Mouse (Mus musculus) myocyte (in vitro differentiated cells): ENCODE data around the gene Sept11. TPM values are rescaled to one million over a fixed set of nuclear protein-coding genes. Genes with fewer than 3 reads are reported as not detected.

Experiments used
- H3K27me3 ChIP-seq: one replicate; pipeline ENCODE4 v1.6.1; 2011; ENCODE audit not compliant: control insufficient read depth, insufficient read depth, insufficient read length
- H3K36me3 ChIP-seq: one replicate; pipeline ENCODE4 v1.6.1; 2011; ENCODE audit not compliant: control insufficient read depth, insufficient read depth
- H3K4me2 ChIP-seq: one replicate; pipeline ENCODE4 v1.6.1; 2011; ENCODE audit warnings: low read depth, control low read depth
- H3K4me3 ChIP-seq: one replicate; pipeline ENCODE4 v1.5.1; 2011; ENCODE audit warnings: mild to moderate bottlenecking, control low read depth, moderate library complexity
- H3K79me2 ChIP-seq: one replicate; pipeline ENCODE4 v1.6.1; 2011; ENCODE audit not compliant: control insufficient read depth, insufficient read depth
- H3ac ChIP-seq: one replicate; pipeline ENCODE4 v1.6.1; 2011; ENCODE audit not compliant: control insufficient read depth, insufficient read length
- CEBPB ChIP-seq: IDR thresholded peaks from 2 replicates; pipeline ENCODE4 v1.6.1; 2011; ENCODE audit warnings: mild to moderate bottlenecking, moderate library complexity; ENCODE audit not compliant: poor library complexity, insufficient read depth, severe bottlenecking
- E2F4 ChIP-seq: IDR thresholded peaks from one replicate; pipeline ENCODE4 v1.6.1; 2011; ENCODE audit warnings: mild to moderate bottlenecking, control low read depth, moderate library complexity; ENCODE audit not compliant: insufficient read depth
- MAX ChIP-seq: IDR thresholded peaks from one replicate; pipeline ENCODE4 v1.6.1; 2011; ENCODE audit warnings: low read depth, mild to moderate bottlenecking, control low read depth
- MYOD1 ChIP-seq, 3 experiments: IDR thresholded peaks; one replicate each; pipeline ENCODE4 v1.6.1; 2011; ENCODE audit warnings: control low read depth in 2 of 3, low read depth in 2 of 3, mild to moderate bottlenecking in 2 of 3, moderate library complexity in 1 of 3; ENCODE audit not compliant: insufficient read length in 2 of 3, control insufficient read depth in 1 of 3
- MYOG ChIP-seq, 3 experiments: IDR thresholded peaks; one replicate each; pipeline ENCODE4 v1.6.1; 2011; ENCODE audit warnings: control low read depth in 2 of 3, low read depth in 2 of 3, mild to moderate bottlenecking in 2 of 3; ENCODE audit not compliant: insufficient read length in 2 of 3, control insufficient read depth in 1 of 3, insufficient read depth in 1 of 3
- POLR2A ChIP-seq: IDR thresholded peaks from one replicate; pipeline ENCODE4 v1.6.1; 2011; ENCODE audit warnings: low read depth, mild to moderate bottlenecking, control low read depth, moderate library complexity; ENCODE audit not compliant: insufficient read length
- POLR2AphosphoS2 ChIP-seq: IDR thresholded peaks from one replicate; pipeline ENCODE4 v1.6.1; 2011; ENCODE audit warnings: low read depth, control low read depth; ENCODE audit not compliant: insufficient read length
- REST ChIP-seq: IDR thresholded peaks from one replicate; pipeline ENCODE4 v1.6.1; 2011; ENCODE audit warnings: mild to moderate bottlenecking, control low read depth, moderate library complexity; ENCODE audit not compliant: insufficient read depth, insufficient read length
- SRF ChIP-seq: IDR thresholded peaks from one replicate; pipeline ENCODE4 v1.6.1; 2011; ENCODE audit warnings: low read depth; ENCODE audit not compliant: control insufficient read depth, insufficient read length
- TCF12 ChIP-seq: IDR thresholded peaks from one replicate; pipeline ENCODE4 v1.6.1; 2011; ENCODE audit warnings: mild to moderate bottlenecking, control low read depth; ENCODE audit not compliant: poor library complexity, insufficient read depth, severe bottlenecking
- TCF3 ChIP-seq: IDR thresholded peaks from one replicate; pipeline ENCODE4 v1.6.1; 2011; ENCODE audit warnings: low read depth, control low read depth; ENCODE audit not compliant: insufficient read length
- USF1 ChIP-seq: IDR thresholded peaks from one replicate; pipeline ENCODE4 v1.6.1; 2011; ENCODE audit warnings: low read depth, mild to moderate bottlenecking, control low read depth, moderate library complexity
- polyA plus RNA-seq: library from polyadenylated mRNA; unstranded; fragments of >200 nt; fragmentation: generic; extraction: Trizol; gene quantifications from one replicate; pipeline ENCODE4 v1.2.1, GENCODE M21; 2012; ENCODE audit warnings: missing spikeins

The Sept11 gene
- polyA plus RNA-seq, 1 experiment, result 114 TPM

GRCm38 (mm10) chr5:93085900-93086299 lies 7.3 kb upstream of the Sept11 start:
- Histone ChIP-seq H3K4me2 (no peak overlapping the region), H3K79me2 (no peaks in the 10 kb centered on the region), H3K36me3 (no peaks in the 10 kb centered on the region), H3ac (no peak overlapping the region), H3K27me3 (no peaks in the 10 kb centered on the region), H3K4me3 (no peak overlapping the region)
- no peak for TF ChIP-seq SRF

- no peak overlapping the region for H3ac ChIP-seq
- H3K4me2 ChIP-seq, result peak overlapping the region; percentile 89
- H3K27me3 ChIP-seq, result no peaks in the 10 kb centered on the region
- H3K36me3 ChIP-seq, result no peaks in the 10 kb centered on the region
- peaks cover 33% of the 10 kb centered on the region for H3K79me2 ChIP-seq
- TF ChIP-seq MYOD1 (IDR thresholded peaks at IDR 0.05; ENCODE audit: control insufficient read depth in 1 of 3, insufficient read length in 2 of 3, low read depth in 2 of 3) (no peak), CEBPB (no peak), USF1 (no peak), POLR2AphosphoS2 (no peak)
- no peak overlapping the region for H3K4me3 ChIP-seq
Observed at GRCm38 (mm10) chr5:93091266-93091665, 2.0 kb upstream of the Sept11 start.

GRCm38 (mm10) chr5:93092147-93092781 lies 973 bp upstream of the Sept11 start:
- Histone ChIP-seq H3K4me2 (peak overlapping the region; percentile 89), H3ac (peak overlapping the region; percentile 66), H3K27me3 (no peaks in the 10 kb centered on the region), H3K79me2 (peaks cover 43% of the 10 kb centered on the region), H3K36me3 (no peaks in the 10 kb centered on the region), H3K4me3 (peak overlapping the region; percentile 98)
- TF ChIP-seq USF1, result peak; percentile 51
- TF ChIP-seq MYOG (IDR thresholded peaks at IDR 0.05; ENCODE audit: control insufficient read depth in 1 of 3, insufficient read depth in 1 of 3, insufficient read length in 2 of 3, low read depth in 2 of 3), result no peak

- Histone ChIP-seq H3K4me2 (peak overlapping the region; percentile 79), H3K79me2 (peaks cover 59% of the 10 kb centered on the region), H3K36me3 (peaks cover 4% of the 10 kb centered on the region), H3K4me3 (peak overlapping the region; percentile 98), H3K27me3 (no peaks in the 10 kb centered on the region), H3ac (peak overlapping the region; percentile 66)
- TF ChIP-seq POLR2A (peak; percentile 13), POLR2AphosphoS2 (no peak), TCF3 (no peak), MYOG (IDR thresholded peaks at IDR 0.05; ENCODE audit: control insufficient read depth in 1 of 3, insufficient read depth in 1 of 3, insufficient read length in 2 of 3, low read depth in 2 of 3) (peak in 1 of 3 experiments; percentile 1), MYOD1 (IDR thresholded peaks at IDR 0.05; ENCODE audit: control insufficient read depth in 1 of 3, insufficient read length in 2 of 3, low read depth in 2 of 3) (peak in 1 of 3 experiments; percentile 1), TCF12 (no peak), SRF (no peak), REST (no peak), MAX (no peak), E2F4 (no peak), USF1 (no peak), CEBPB (no peak)
Observed at GRCm38 (mm10) chr5:93093638-93094527, 646 bp downstream of the Sept11 start.

GRCm38 (mm10) chr5:93095301-93095700 lies 2.1 kb downstream of the Sept11 start:
- Histone ChIP-seq H3K4me3 (peak overlapping the region; percentile 98), H3K27me3 (no peaks in the 10 kb centered on the region), H3K79me2 (peaks cover 74% of the 10 kb centered on the region), H3K4me2 (peak overlapping the region; percentile 79), H3K36me3 (peaks cover 4% of the 10 kb centered on the region), H3ac (no peak overlapping the region)
- TF ChIP-seq MYOD1 (IDR thresholded peaks at IDR 0.05; ENCODE audit: control insufficient read depth in 1 of 3, insufficient read length in 2 of 3, low read depth in 2 of 3) (no peak), POLR2AphosphoS2 (no peak), E2F4 (no peak), TCF3 (no peak), TCF12 (no peak), CEBPB (no peak), MAX (no peak), POLR2A (no peak), USF1 (no peak), REST (no peak), MYOG (IDR thresholded peaks at IDR 0.05; ENCODE audit: control insufficient read depth in 1 of 3, insufficient read depth in 1 of 3, insufficient read length in 2 of 3, low read depth in 2 of 3) (no peak), SRF (no peak)
